In genomic region chr5:111671762-111672161, GRCm38 (mm10) we compare ENCODE assay signal across 12 mouse cellular contexts.
DNase-seq lines count a peak whose midpoint lies in the region; ATAC-seq and TF ChIP-seq lines count a peak whose summit lies in the region.
"Had no signal": no experiment of that assay in that cellular context is flagged by ENCODE, and none has a peak within 500 bp of the region (broad histone marks: within the 10 kb centered on the region; RNA-seq: fewer than 3 reads in every experiment).

No protein-coding gene starts in this region.

- no peak overlapping the region for H3K9ac ChIP-seq in lung, embryonic 14.5 days
- no peak overlapping the region for H3K9ac ChIP-seq in lung, postnatal 0 days (replicated peaks; ENCODE audit: low read depth)
- H3K9ac ChIP-seq in limb, embryonic 15.5 days, result no peak overlapping the region

- H3K27ac ChIP-seq in lung, embryonic 14.5 days (ENCODE audit: low read depth), result peak overlapping the region; percentile 59; the same call in 1 of the 2 replicates
- H3K27ac ChIP-seq in lung, postnatal 0 days (ENCODE audit: low read length), result no peak overlapping the region
- peak overlapping the region; percentile 55; the same call in 1 of the 2 replicates for H3K27ac ChIP-seq in embryonic facial prominence, embryonic 10.5 days (replicated peaks)
- 0 out of 2 replicates have a peak overlapping the region, but pooled peaks have one; percentile 23 for H3K27ac ChIP-seq in limb, embryonic 15.5 days

- H3K4me2 ChIP-seq in lung, embryonic 14.5 days, result no peak overlapping the region
- no peak overlapping the region for H3K4me2 ChIP-seq in lung, postnatal 0 days (replicated peaks; ENCODE audit: low read depth, low read length)
- H3K4me2 ChIP-seq in limb, embryonic 15.5 days, result no peak overlapping the region

- TF ChIP-seq EP300 in lung, postnatal 0 days (IDR thresholded peaks at IDR 0.05), result no peak

- no peaks in the 10 kb centered on the region for H3K27me3 ChIP-seq in lung, embryonic 14.5 days (ENCODE audit: insufficient read depth, low read length)
- no peaks in the 10 kb centered on the region for H3K27me3 ChIP-seq in lung, postnatal 0 days (replicated peaks; ENCODE audit: insufficient read depth, low read length)
- H3K27me3 ChIP-seq in embryonic facial prominence, embryonic 10.5 days (replicated peaks; ENCODE audit: low read depth, poor library complexity, severe bottlenecking), result peaks cover 4% of the 10 kb centered on the region; the same call in 1 of the 2 replicates
- no peaks in the 10 kb centered on the region for H3K27me3 ChIP-seq in limb, embryonic 15.5 days

- H3K4me1 ChIP-seq in lung, embryonic 14.5 days (ENCODE audit: insufficient read depth), result peaks cover 25% of the 10 kb centered on the region
- peaks cover 9% of the 10 kb centered on the region; the same call in 1 of the 2 replicates for H3K4me1 ChIP-seq in lung, postnatal 0 days (ENCODE audit: insufficient read depth, low read depth, low read length)
- peaks cover 49% of the 10 kb centered on the region for H3K4me1 ChIP-seq in embryonic facial prominence, embryonic 10.5 days
- peaks cover 45% of the 10 kb centered on the region for H3K4me1 ChIP-seq in limb, embryonic 15.5 days

- no peak overlapping the region for H3K4me3 ChIP-seq in lung, embryonic 14.5 days (ENCODE audit: low read depth, low read length)
- no peak overlapping the region for H3K4me3 ChIP-seq in lung, postnatal 0 days (ENCODE audit: low read depth, low read length)
- no peak overlapping the region for H3K4me3 ChIP-seq in embryonic facial prominence, embryonic 10.5 days
- no peak overlapping the region for H3K4me3 ChIP-seq in limb, embryonic 15.5 days

- no peaks in the 10 kb centered on the region for H3K36me3 ChIP-seq in lung, embryonic 14.5 days (ENCODE audit: insufficient read depth)
- no peaks in the 10 kb centered on the region for H3K36me3 ChIP-seq in lung, postnatal 0 days (ENCODE audit: insufficient read depth, low read length)
- no peaks in the 10 kb centered on the region for H3K36me3 ChIP-seq in embryonic facial prominence, embryonic 10.5 days (replicated peaks)
- H3K36me3 ChIP-seq in limb, embryonic 15.5 days, result no peaks in the 10 kb centered on the region

- ATAC-seq in frontal cortex, adult (ENCODE audit: low TSS enrichment), result 0 out of 2 replicates have a peak, but pooled peaks have one; percentile 41
- no peak for ATAC-seq in lung, embryonic 14.5 days (ENCODE audit: insufficient read depth)
- ATAC-seq in lung, postnatal 0 days, result no peak
- no peak for ATAC-seq in limb, embryonic 15.5 days (ENCODE audit: insufficient number of reproducible peaks, low FRiP score, low TSS enrichment, low read depth)

- TF ChIP-seq CTCF in lung, embryonic 14.5 days (IDR thresholded peaks at IDR 0.05; ENCODE audit: low read depth), result no peak
- no peak for TF ChIP-seq CTCF in lung, postnatal 0 days (IDR thresholded peaks at IDR 0.05)

- 42% methylated on average over 6 of the region's 6 CpGs for WGBS in lung, embryonic 14.5 days
- WGBS in lung, postnatal 0 days, result 40% methylated on average over 6 of the region's 6 CpGs
- 85% methylated on average over 6 of the region's 6 CpGs for WGBS in embryonic facial prominence, embryonic 10.5 days
- WGBS in limb, embryonic 15.5 days, result 48% methylated on average over 6 of the region's 6 CpGs

- 0 out of 2 replicates have a peak, but pooled peaks cover 4% of the 10 kb centered on the region for H3K9me3 ChIP-seq in lung, embryonic 14.5 days (ENCODE audit: low read depth, low read length)
- H3K9me3 ChIP-seq in lung, postnatal 0 days (ENCODE audit: low read length), result no peaks in the 10 kb centered on the region
- H3K9me3 ChIP-seq in embryonic facial prominence, embryonic 10.5 days, result peaks cover 11% of the 10 kb centered on the region; the same call in 1 of the 2 replicates
- no peaks in the 10 kb centered on the region for H3K9me3 ChIP-seq in limb, embryonic 15.5 days

- no peak for DNase-seq in frontal cortex, postnatal 10 days (ENCODE audit: low spot score in 2 of 2)
- DNase-seq in lung, embryonic 14.5 days, result peak; percentile 49
- DNase-seq in lung, postnatal 0 days (ENCODE audit: low spot score), result no peak
- no peak for DNase-seq in embryonic facial prominence, embryonic 10.5 days (ENCODE audit: low spot score)
- no peak for DNase-seq in gastrocnemius, adult 8-10 months (ENCODE audit: low spot score in 2 of 2)
- no peak for DNase-seq in gastrocnemius, postnatal 14 days
- DNase-seq: adrenal gland, postnatal 36 days; cerebellum, adult 2 months; kidney, adult 18-20 months; right cerebral cortex, adult 18-20 months had no signal

- intact Hi-C loops in gastrocnemius, postnatal 14 days (cut with DNase I; ENCODE audit: low total_unique reads), result no loop called here
